Mouse (Mus musculus): ENCODE measurements around the gene Ggt1. TPM values are rescaled to one million over a fixed set of nuclear protein-coding genes. Genes with fewer than 3 reads are reported as not detected.

Gene Ggt1
- polyA plus RNA-seq, 1 experiment from 2014 or later = 3.1 TPM

- H3K27me3 ChIP-seq (ENCODE audit: control insufficient read depth, insufficient read depth, low read length) = no peaks in the 10 kb centered on the region
- H3K4me3 ChIP-seq (ENCODE audit: low read depth, low read length) = no peak overlapping the region
- 57% methylated on average over 3 of the region's 3 CpGs for WGBS
- H3K36me3 ChIP-seq (ENCODE audit: control insufficient read depth, insufficient read depth, low read length) = no peaks in the 10 kb centered on the region
- H3K9ac ChIP-seq (ENCODE audit: low read length) = no peak overlapping the region
- DNase-seq (ENCODE audit: low spot score) = no peak
- ATAC-seq (ENCODE audit: insufficient read depth, low FRiP score, low TSS enrichment) = no peak
- H3K9me3 ChIP-seq (ENCODE audit: control insufficient read depth, low read length) = no peaks in the 10 kb centered on the region
- no peaks in the 10 kb centered on the region for H3K4me1 ChIP-seq (ENCODE audit: control insufficient read depth, insufficient read depth, low read length)
- H3K4me2 ChIP-seq (ENCODE audit: low read depth) = no peak overlapping the region
- no peak overlapping the region for H3K27ac ChIP-seq (ENCODE audit: low read depth, low read length)
Measured at GRCm38 (mm10) chr10:75620818-75621217, 59.4 kb downstream of the Ggt1 start.

GRCm38 (mm10) chr10:75625920-75626319 is 64.5 kb downstream of the Ggt1 start:
- H3K9me3 ChIP-seq (ENCODE audit: control insufficient read depth, low read length) = no peaks in the 10 kb centered on the region
- no peaks in the 10 kb centered on the region for H3K4me1 ChIP-seq (ENCODE audit: control insufficient read depth, insufficient read depth, low read length)
- no peak for ATAC-seq (ENCODE audit: insufficient read depth, low FRiP score, low TSS enrichment)
- H3K27me3 ChIP-seq (ENCODE audit: control insufficient read depth, insufficient read depth, low read length) = no peaks in the 10 kb centered on the region
- no peaks in the 10 kb centered on the region for H3K36me3 ChIP-seq (ENCODE audit: control insufficient read depth, insufficient read depth, low read length)
- 71% methylated on average over 6 of the region's 6 CpGs for WGBS
- H3K4me3 ChIP-seq (ENCODE audit: low read depth, low read length) = no peak overlapping the region
- DNase-seq (ENCODE audit: low spot score) = no peak
- H3K27ac ChIP-seq (ENCODE audit: low read depth, low read length) = no peak overlapping the region
- no peak overlapping the region for H3K9ac ChIP-seq (ENCODE audit: low read length)
- no peak overlapping the region for H3K4me2 ChIP-seq (ENCODE audit: low read depth)

- Histone ChIP-seq H3K4me1 (ENCODE audit: control insufficient read depth, insufficient read depth, low read length) (no peaks in the 10 kb centered on the region), H3K27ac (ENCODE audit: low read depth, low read length) (no peak overlapping the region), H3K9me3 (ENCODE audit: control insufficient read depth, low read length) (no peaks in the 10 kb centered on the region), H3K4me3 (ENCODE audit: low read depth, low read length) (no peak overlapping the region), H3K4me2 (ENCODE audit: low read depth) (no peak overlapping the region), H3K9ac (ENCODE audit: low read length) (no peak overlapping the region), H3K36me3 (ENCODE audit: control insufficient read depth, insufficient read depth, low read length) (no peaks in the 10 kb centered on the region), H3K27me3 (ENCODE audit: control insufficient read depth, insufficient read depth, low read length) (no peaks in the 10 kb centered on the region)
- ATAC-seq (ENCODE audit: insufficient read depth, low FRiP score, low TSS enrichment) (no peak), DNase-seq (ENCODE audit: low spot score) (no peak)
- 70% methylated on average over 3 of the region's 3 CpGs for WGBS
Measured at GRCm38 (mm10) chr10:75626991-75627390, 65.6 kb downstream of the Ggt1 start.

GRCm38 (mm10) chr10:75627490-75627889 is 66.1 kb downstream of the Ggt1 start:
- no peak for ATAC-seq (ENCODE audit: insufficient read depth, low FRiP score, low TSS enrichment)

GRCm38 (mm10) chr10:75632633-75633032 is 71.2 kb downstream of the Ggt1 start:
- ATAC-seq (ENCODE audit: insufficient read depth, low FRiP score, low TSS enrichment) = no peak
- no peak overlapping the region for H3K27ac ChIP-seq (ENCODE audit: low read depth, low read length)
- no peak for DNase-seq (ENCODE audit: low spot score)
- no peak overlapping the region for H3K9ac ChIP-seq (ENCODE audit: low read length)
- WGBS = 60% methylated on average over 5 of the region's 5 CpGs
- H3K4me3 ChIP-seq (ENCODE audit: low read depth, low read length) = no peak overlapping the region
- no peak overlapping the region for H3K4me2 ChIP-seq (ENCODE audit: low read depth)
- no peaks in the 10 kb centered on the region for H3K4me1 ChIP-seq (ENCODE audit: control insufficient read depth, insufficient read depth, low read length)
- H3K36me3 ChIP-seq (ENCODE audit: control insufficient read depth, insufficient read depth, low read length) = no peaks in the 10 kb centered on the region
- H3K27me3 ChIP-seq (ENCODE audit: control insufficient read depth, insufficient read depth, low read length) = no peaks in the 10 kb centered on the region
- no peaks in the 10 kb centered on the region for H3K9me3 ChIP-seq (ENCODE audit: control insufficient read depth, low read length)

More at GRCm38 (mm10) chr10:75627490-75627889, 66.1 kb downstream of the Ggt1 start:
- H3K36me3 ChIP-seq (ENCODE audit: control insufficient read depth, insufficient read depth, low read length) = no peaks in the 10 kb centered on the region
- no peaks in the 10 kb centered on the region for H3K9me3 ChIP-seq (ENCODE audit: control insufficient read depth, low read length)
- no peak overlapping the region for H3K4me3 ChIP-seq (ENCODE audit: low read depth, low read length)
- WGBS = 90% methylated on average over 3 of the region's 3 CpGs
- DNase-seq (ENCODE audit: low spot score) = no peak
- H3K4me2 ChIP-seq (ENCODE audit: low read depth) = no peak overlapping the region
- H3K4me1 ChIP-seq (ENCODE audit: control insufficient read depth, insufficient read depth, low read length) = no peaks in the 10 kb centered on the region
- H3K27ac ChIP-seq (ENCODE audit: low read depth, low read length) = no peak overlapping the region
- H3K9ac ChIP-seq (ENCODE audit: low read length) = no peak overlapping the region
- H3K27me3 ChIP-seq (ENCODE audit: control insufficient read depth, insufficient read depth, low read length) = no peaks in the 10 kb centered on the region

GRCm38 (mm10) chr10:75633048-75633447 is 71.6 kb downstream of the Ggt1 start:
- ATAC-seq (ENCODE audit: insufficient read depth, low FRiP score, low TSS enrichment) (no peak), DNase-seq (ENCODE audit: low spot score) (no peak)
- no peaks in the 10 kb centered on the region for H3K4me1 ChIP-seq (ENCODE audit: control insufficient read depth, insufficient read depth, low read length)
- H3K4me3 ChIP-seq (ENCODE audit: low read depth, low read length) = no peak overlapping the region
- no peak overlapping the region for H3K9ac ChIP-seq (ENCODE audit: low read length)
- no peaks in the 10 kb centered on the region for H3K27me3 ChIP-seq (ENCODE audit: control insufficient read depth, insufficient read depth, low read length)
- H3K4me2 ChIP-seq (ENCODE audit: low read depth) = no peak overlapping the region
- 79% methylated on average over 5 of the region's 5 CpGs for WGBS
- H3K27ac ChIP-seq (ENCODE audit: low read depth, low read length) = no peak overlapping the region
- H3K36me3 ChIP-seq (ENCODE audit: control insufficient read depth, insufficient read depth, low read length) = no peaks in the 10 kb centered on the region
- no peaks in the 10 kb centered on the region for H3K9me3 ChIP-seq (ENCODE audit: control insufficient read depth, low read length)

- H3K36me3 ChIP-seq (ENCODE audit: control insufficient read depth, insufficient read depth, low read length) = no peaks in the 10 kb centered on the region
- H3K27ac ChIP-seq (ENCODE audit: low read depth, low read length) = no peak overlapping the region
- H3K4me2 ChIP-seq (ENCODE audit: low read depth) = no peak overlapping the region
- no peaks in the 10 kb centered on the region for H3K9me3 ChIP-seq (ENCODE audit: control insufficient read depth, low read length)
- no peak for ATAC-seq (ENCODE audit: insufficient read depth, low FRiP score, low TSS enrichment)
- no peak for DNase-seq (ENCODE audit: low spot score)
- H3K27me3 ChIP-seq (ENCODE audit: control insufficient read depth, insufficient read depth, low read length) = no peaks in the 10 kb centered on the region
- H3K4me3 ChIP-seq (ENCODE audit: low read depth, low read length) = no peak overlapping the region
- no peaks in the 10 kb centered on the region for H3K4me1 ChIP-seq (ENCODE audit: control insufficient read depth, insufficient read depth, low read length)
- WGBS = 80% methylated on average over 12 of the region's 14 CpGs
- no peak overlapping the region for H3K9ac ChIP-seq (ENCODE audit: low read length)
Measured at GRCm38 (mm10) chr10:75633576-75634139, 72.3 kb downstream of the Ggt1 start.

GRCm38 (mm10) chr10:75634610-75635009 is 73.2 kb downstream of the Ggt1 start:
- no peaks in the 10 kb centered on the region for H3K36me3 ChIP-seq (ENCODE audit: control insufficient read depth, insufficient read depth, low read length)
- H3K9me3 ChIP-seq (ENCODE audit: control insufficient read depth, low read length) = no peaks in the 10 kb centered on the region
- H3K4me1 ChIP-seq (ENCODE audit: control insufficient read depth, insufficient read depth, low read length) = no peaks in the 10 kb centered on the region
- no peaks in the 10 kb centered on the region for H3K27me3 ChIP-seq (ENCODE audit: control insufficient read depth, insufficient read depth, low read length)
- H3K9ac ChIP-seq (ENCODE audit: low read length) = no peak overlapping the region
- no peak overlapping the region for H3K4me3 ChIP-seq (ENCODE audit: low read depth, low read length)
- DNase-seq (ENCODE audit: low spot score) = no peak
- 95% methylated on average over 8 of the region's 8 CpGs for WGBS
- no peak overlapping the region for H3K4me2 ChIP-seq (ENCODE audit: low read depth)
- H3K27ac ChIP-seq (ENCODE audit: low read depth, low read length) = no peak overlapping the region
- ATAC-seq (ENCODE audit: insufficient read depth, low FRiP score, low TSS enrichment) = no peak

- ATAC-seq (ENCODE audit: insufficient read depth, low FRiP score, low TSS enrichment) (no peak), DNase-seq (ENCODE audit: low spot score) (no peak)
- no peak overlapping the region for H3K4me3 ChIP-seq (ENCODE audit: low read depth, low read length)
- H3K27ac ChIP-seq (ENCODE audit: low read depth, low read length) = no peak overlapping the region
- 67% methylated on average over 14 of the region's 14 CpGs for WGBS
- no peak overlapping the region for H3K4me2 ChIP-seq (ENCODE audit: low read depth)
- no peak overlapping the region for H3K9ac ChIP-seq (ENCODE audit: low read length)
- H3K9me3 ChIP-seq (ENCODE audit: control insufficient read depth, low read length) = no peaks in the 10 kb centered on the region
- H3K27me3 ChIP-seq (ENCODE audit: control insufficient read depth, insufficient read depth, low read length) = no peaks in the 10 kb centered on the region
- no peaks in the 10 kb centered on the region for H3K4me1 ChIP-seq (ENCODE audit: control insufficient read depth, insufficient read depth, low read length)
- no peaks in the 10 kb centered on the region for H3K36me3 ChIP-seq (ENCODE audit: control insufficient read depth, insufficient read depth, low read length)
Measured at GRCm38 (mm10) chr10:75635019-75635692, 73.8 kb downstream of the Ggt1 start.

Measured in neural tube, embryonic 11.5 days (tissue).